Mouse (Mus musculus) kidney, embryonic 14.5 days (tissue): Measurements from ENCODE around the gene Cwf19l1. TPM values are rescaled to one million over a fixed set of nuclear protein-coding genes. Genes with fewer than 3 reads are reported as not detected.

Experiments
- ATAC-seq: fragments of 200-750 bp; cut with Nextera tagmentation; 2 replicates; pipeline ENCODE4 v1.8.0; 2017; ENCODE audit warnings: moderate number of reproducible peaks, mild to moderate bottlenecking, moderate TSS enrichment, moderate library complexity; ENCODE audit not compliant: low FRiP score, low TSS enrichment
- H3K27ac ChIP-seq: fragments of 300-500 bp; sonication (generic); 2 replicates; pipeline ENCODE4 v1.5.1; 2014; ENCODE audit warnings: low read depth, mild to moderate bottlenecking, low read length, moderate library complexity, mixed read lengths
- H3K27me3 ChIP-seq: fragments of 300-500 bp; sonication (generic); 2 replicates; pipeline ENCODE4 v1.6.1; 2014; ENCODE audit warnings: mild to moderate bottlenecking, low read length; ENCODE audit not compliant: control insufficient read depth, insufficient read depth
- H3K36me3 ChIP-seq: fragments of 300-500 bp; sonication (generic); 2 replicates; pipeline ENCODE4 v1.6.1; 2014; ENCODE audit warnings: low read length, mixed read lengths; ENCODE audit not compliant: control insufficient read depth, insufficient read depth
- H3K4me1 ChIP-seq: fragments of 300-500 bp; sonication (generic); 2 replicates; pipeline ENCODE4 v1.6.1; 2014; ENCODE audit warnings: low read length, mixed read lengths; ENCODE audit not compliant: control insufficient read depth, insufficient read depth
- H3K4me2 ChIP-seq: fragments of 300-500 bp; sonication (generic); replicated peaks from 2 replicates; pipeline ENCODE4 v1.6.1; 2014; ENCODE audit warnings: low read depth, mild to moderate bottlenecking, low read length
- H3K4me3 ChIP-seq: fragments of 300-500 bp; sonication (generic); 2 replicates; pipeline ENCODE4 v1.5.1; 2014; ENCODE audit warnings: mild to moderate bottlenecking, low read length
- H3K9ac ChIP-seq: fragments of 300-500 bp; sonication (generic); 2 replicates; pipeline ENCODE4 v1.6.1; 2014; ENCODE audit warnings: low read depth, mild to moderate bottlenecking, low read length, moderate library complexity
- H3K9me3 ChIP-seq: fragments of 300-500 bp; sonication (generic); 2 replicates; pipeline ENCODE4 v1.6.1; 2016; ENCODE audit warnings: low read length; ENCODE audit not compliant: control insufficient read depth
- WGBS: fragments of 180-500 bp; shearing (Covaris S2); extraction: QIAGEN DNeasy Blood & Tissue Kit; methylation state at CpG from one replicate; pipeline ENCODE4 v1.1.7; 2014; 5-methylcytosine and 5-hydroxymethylcytosine counted together
- polyA plus RNA-seq: library from polyadenylated mRNA; unstranded; fragments of >200 nt; fragmentation: Nextera tagmentation; extraction: Ambion mirVana; gene quantifications from 2 replicates; pipeline ENCODE4 v1.2.1, GENCODE M21; 2014

The Cwf19l1 gene
- polyA plus RNA-seq, 1 experiment from 2014 or later = 39.2 TPM

DNA sequence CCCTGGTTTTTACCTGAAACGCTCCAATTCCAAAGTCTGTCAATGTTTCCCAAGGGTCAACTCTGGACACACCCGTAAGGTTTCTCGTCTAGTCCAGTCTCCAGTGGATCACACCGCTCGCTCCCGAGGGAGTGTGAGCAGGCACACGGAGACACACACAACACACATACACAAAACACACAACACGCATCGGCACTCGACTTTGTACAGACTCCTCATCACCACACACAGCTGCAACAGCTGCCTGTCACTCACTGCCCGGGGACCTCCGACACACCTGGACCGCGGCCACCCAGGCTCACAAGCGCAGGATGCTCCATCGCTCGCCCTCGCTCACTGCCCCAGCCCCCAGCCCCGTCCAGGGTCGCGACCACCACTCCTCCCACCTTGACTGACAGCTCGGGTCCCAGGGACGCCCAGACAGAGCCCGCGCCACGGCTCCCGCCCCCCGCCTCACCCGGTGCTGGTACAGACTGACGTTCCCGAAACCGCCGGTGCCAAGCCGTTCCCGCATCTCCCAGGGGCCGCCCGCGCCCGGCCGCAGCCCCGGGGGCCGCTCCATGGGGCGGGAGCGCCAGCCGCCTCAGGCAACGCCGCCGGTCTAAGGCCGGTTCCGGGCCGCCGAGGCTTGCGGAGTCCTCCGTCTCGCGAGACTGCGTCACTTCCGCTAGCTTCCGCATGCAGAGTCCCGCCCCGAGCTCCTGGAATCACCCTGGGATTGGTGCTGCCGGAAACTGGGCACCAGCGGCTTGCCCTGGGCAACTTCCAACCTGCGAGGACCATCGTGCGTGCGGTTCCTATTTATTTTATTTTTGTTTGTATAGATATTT, 28.6 kb downstream of the Cwf19l1 start, which contains the start of gene Chuk:
Chuk (minus strand) TSS at position 650 of the 830 bp plus-strand sequence.
- peak; percentile 98 for ATAC-seq
- Histone ChIP-seq H3K9me3 (no peaks in the 10 kb centered on the region), H3K9ac (peak within 1 kb of the TSS; percentile 94), H3K36me3 (peaks cover 22% of the 10 kb centered on the region), H3K4me1 (peaks cover 17% of the 10 kb centered on the region), H3K4me3 (peak within 1 kb of the TSS; percentile 97), H3K27me3 (no peaks in the 10 kb centered on the region), H3K4me2 (peak within 1 kb of the TSS; percentile 83), H3K27ac (peak within 1 kb of the TSS; percentile 42; the same call in 1 of the 2 replicates)
- WGBS = 1% methylated on average over 65 of the region's 67 CpGs

DNA sequence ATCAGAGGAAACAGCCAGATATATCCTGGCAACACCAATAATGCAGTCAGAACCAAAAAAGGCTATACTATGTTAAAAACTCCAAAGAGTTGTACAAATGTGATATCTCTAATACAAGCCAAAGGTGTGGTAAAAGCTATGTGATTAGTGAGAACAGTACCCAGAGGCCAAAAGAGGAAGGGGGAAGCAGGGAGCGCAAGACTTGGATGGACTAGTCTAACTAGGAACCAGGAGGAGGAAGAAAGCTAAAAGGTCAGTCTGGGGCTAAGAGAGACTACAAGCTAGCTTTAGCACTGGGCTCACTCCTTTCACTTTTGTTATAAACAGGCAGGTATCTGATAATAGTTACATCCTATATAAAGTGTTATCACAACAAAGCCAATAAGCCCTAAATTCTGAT, 31.3 kb downstream of the Cwf19l1 start:
- H3K9ac ChIP-seq = no peak overlapping the region
- no peaks in the 10 kb centered on the region for H3K27me3 ChIP-seq
- no peaks in the 10 kb centered on the region for H3K9me3 ChIP-seq
- H3K4me2 ChIP-seq = no peak overlapping the region
- no peak overlapping the region for H3K4me3 ChIP-seq
- no peak overlapping the region for H3K27ac ChIP-seq
- peaks cover 15% of the 10 kb centered on the region; the same call in 1 of the 2 replicates for H3K36me3 ChIP-seq
- peaks cover 17% of the 10 kb centered on the region for H3K4me1 ChIP-seq
- 89% methylated on average over 1 of the region's 1 CpGs for WGBS
- ATAC-seq = no peak

DNA sequence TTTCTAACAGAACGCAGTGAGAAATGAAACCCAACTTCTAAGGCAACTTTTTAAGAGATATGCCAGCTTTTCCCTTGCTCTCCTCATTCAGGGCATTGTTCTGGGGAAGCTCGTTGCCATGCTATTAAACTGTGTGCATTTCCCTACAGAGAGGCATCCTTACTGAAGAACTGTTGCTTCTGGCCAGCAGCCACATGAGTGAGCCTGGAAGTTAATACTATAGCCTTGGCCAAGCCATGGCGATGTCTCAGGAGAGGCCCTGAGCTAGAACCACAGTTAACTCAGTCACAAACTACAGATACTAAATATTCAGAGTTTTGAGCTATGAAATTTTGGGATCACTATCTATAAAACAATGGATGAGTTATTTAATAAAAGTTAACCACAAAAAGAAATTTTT, 32.7 kb downstream of the Cwf19l1 start:
- no peak overlapping the region for H3K9ac ChIP-seq
- no peak overlapping the region for H3K27ac ChIP-seq
- no peaks in the 10 kb centered on the region for H3K27me3 ChIP-seq
- H3K4me2 ChIP-seq = no peak overlapping the region
- H3K4me3 ChIP-seq = no peak overlapping the region
- ATAC-seq = no peak
- 90% methylated on average over 3 of the region's 3 CpGs for WGBS
- no peaks in the 10 kb centered on the region for H3K9me3 ChIP-seq
- H3K4me1 ChIP-seq = peaks cover 14% of the 10 kb centered on the region
- H3K36me3 ChIP-seq = peaks cover 22% of the 10 kb centered on the region

DNA sequence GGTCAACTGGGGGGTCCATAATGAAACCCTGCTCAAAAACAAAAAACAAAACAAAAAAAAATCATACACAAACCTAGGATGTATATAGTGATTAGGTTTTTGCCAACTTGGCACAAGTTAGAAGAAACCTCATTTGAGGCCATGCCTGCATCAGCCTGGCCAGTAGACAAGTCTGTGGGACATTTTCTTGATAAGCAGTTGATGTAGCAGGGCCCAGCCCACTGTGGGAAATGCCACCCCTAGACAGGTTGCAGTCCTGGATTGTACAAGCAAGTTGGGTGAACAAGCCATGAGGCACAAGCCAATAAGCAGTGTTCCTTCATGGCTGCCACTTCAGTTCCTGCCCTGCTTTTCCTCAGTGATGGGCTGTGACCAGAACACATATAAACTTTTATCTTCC, 34.8 kb downstream of the Cwf19l1 start:
- no peaks in the 10 kb centered on the region for H3K9me3 ChIP-seq
- no peaks in the 10 kb centered on the region for H3K27me3 ChIP-seq
- H3K27ac ChIP-seq = no peak overlapping the region
- no peak overlapping the region for H3K4me2 ChIP-seq
- ATAC-seq = no peak
- H3K36me3 ChIP-seq = peaks cover 41% of the 10 kb centered on the region
- H3K4me1 ChIP-seq = 0 out of 2 replicates have a peak, but pooled peaks cover 2% of the 10 kb centered on the region
- H3K4me3 ChIP-seq = no peak overlapping the region
- H3K9ac ChIP-seq = no peak overlapping the region

DNA sequence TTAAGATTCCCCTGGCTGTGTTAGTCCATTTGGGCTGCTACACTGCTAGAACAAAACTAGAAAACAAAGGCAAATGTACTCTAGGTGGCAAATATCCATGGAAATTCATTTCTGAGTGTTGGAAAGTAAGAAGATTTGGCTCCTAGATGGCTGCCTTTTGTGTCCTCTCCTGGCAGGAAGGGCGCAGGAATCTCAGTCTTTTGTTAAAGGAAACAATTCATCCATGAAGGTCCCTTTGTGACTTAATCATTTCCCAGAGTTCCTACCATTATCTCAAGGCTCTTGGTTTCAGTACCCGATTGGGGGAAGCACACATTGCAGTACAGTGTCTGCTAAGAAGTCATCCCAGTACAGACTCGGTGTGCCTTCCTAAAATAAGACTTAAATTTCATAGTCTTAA, 49.4 kb downstream of the Cwf19l1 start:
- Histone ChIP-seq H3K36me3 (peaks cover 59% of the 10 kb centered on the region), H3K9me3 (no peaks in the 10 kb centered on the region), H3K4me3 (no peak overlapping the region), H3K4me1 (no peaks in the 10 kb centered on the region), H3K27me3 (no peaks in the 10 kb centered on the region), H3K9ac (no peak overlapping the region), H3K4me2 (no peak overlapping the region), H3K27ac (no peak overlapping the region)
- no peak for ATAC-seq
- 83% methylated on average over 3 of the region's 3 CpGs for WGBS

DNA sequence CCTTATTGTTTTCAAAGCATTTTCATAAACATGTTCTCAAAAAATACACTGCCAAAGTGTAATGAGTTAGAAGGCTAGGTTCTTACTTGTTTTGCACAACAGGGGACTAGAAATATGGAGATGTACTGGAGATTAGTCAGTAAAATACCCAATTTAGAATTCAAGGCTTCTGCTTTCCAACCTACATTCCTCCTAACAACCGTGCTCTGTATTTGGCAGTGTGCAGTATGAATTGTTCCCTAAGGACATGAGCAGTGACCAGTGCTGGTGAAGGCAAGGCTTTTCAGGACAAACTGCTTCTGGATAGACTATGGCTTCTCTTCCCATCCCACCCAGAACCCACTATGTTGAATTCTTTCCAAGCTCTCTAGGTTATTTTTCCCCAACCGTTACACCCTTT, 54.8 kb downstream of the Cwf19l1 start:
- no peaks in the 10 kb centered on the region for H3K27me3 ChIP-seq
- WGBS = 88% methylated on average over 2 of the region's 2 CpGs
- H3K4me3 ChIP-seq = no peak overlapping the region
- no peak overlapping the region for H3K9ac ChIP-seq
- H3K4me1 ChIP-seq = no peaks in the 10 kb centered on the region
- H3K4me2 ChIP-seq = no peak overlapping the region
- no peaks in the 10 kb centered on the region for H3K9me3 ChIP-seq
- no peak overlapping the region for H3K27ac ChIP-seq
- no peak for ATAC-seq
- H3K36me3 ChIP-seq = peaks cover 50% of the 10 kb centered on the region

DNA sequence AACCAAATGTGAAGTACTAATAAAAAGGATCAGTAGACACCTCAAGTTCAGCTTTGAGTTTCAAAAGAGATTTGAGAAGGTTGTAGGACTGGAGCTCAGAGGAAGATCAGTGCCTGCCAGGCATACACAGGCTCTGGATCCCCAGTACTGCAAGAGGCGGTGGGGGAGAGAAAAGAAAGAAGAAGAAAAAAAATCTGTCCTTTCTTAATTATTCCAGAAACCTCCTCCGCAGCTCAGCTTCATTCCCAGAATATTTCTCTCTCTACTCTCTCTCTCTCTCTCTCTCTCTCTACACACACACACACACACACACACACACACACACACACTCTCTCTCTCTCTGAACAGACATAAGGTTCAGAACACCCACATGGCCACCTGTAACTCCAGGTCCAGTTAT, 55.7 kb downstream of the Cwf19l1 start:
- 75% methylated on average over 2 of the region's 2 CpGs for WGBS

DNA sequence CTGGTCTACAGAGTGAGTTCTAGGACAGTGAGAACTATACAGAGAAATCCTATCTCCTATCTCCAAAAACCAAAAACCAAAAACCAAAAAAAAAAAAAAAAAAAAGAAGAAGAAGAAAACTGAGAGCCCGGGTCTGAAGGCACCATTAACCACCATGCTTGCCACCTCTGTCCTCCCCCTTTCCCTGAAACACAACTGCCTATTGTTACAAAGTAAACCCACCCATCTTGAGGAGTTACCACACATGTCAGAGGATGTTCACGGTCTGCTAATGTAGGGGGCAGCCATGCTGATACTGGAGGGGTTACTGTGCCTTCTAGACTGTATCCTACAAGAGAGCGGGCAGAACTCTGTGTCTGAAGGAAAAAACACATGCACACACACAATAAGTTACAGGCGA, 58.7 kb downstream of the Cwf19l1 start:
- Histone ChIP-seq H3K4me1 (no peaks in the 10 kb centered on the region), H3K36me3 (peaks cover 40% of the 10 kb centered on the region), H3K9ac (no peak overlapping the region), H3K27ac (peak overlapping the region; percentile 71; the same call in 1 of the 2 replicates), H3K9me3 (no peaks in the 10 kb centered on the region), H3K4me2 (no peak overlapping the region), H3K27me3 (no peaks in the 10 kb centered on the region), H3K4me3 (no peak overlapping the region)
- peak; percentile 90 for ATAC-seq
- 55% methylated on average over 4 of the region's 4 CpGs for WGBS

More for the DNA sequence above, 55.7 kb downstream of the Cwf19l1 start:
- Histone ChIP-seq H3K4me2 (no peak overlapping the region), H3K27me3 (no peaks in the 10 kb centered on the region), H3K9ac (no peak overlapping the region), H3K36me3 (peaks cover 52% of the 10 kb centered on the region), H3K4me1 (no peaks in the 10 kb centered on the region), H3K27ac (no peak overlapping the region), H3K9me3 (no peaks in the 10 kb centered on the region), H3K4me3 (no peak overlapping the region)
- no peak for ATAC-seq

DNA sequence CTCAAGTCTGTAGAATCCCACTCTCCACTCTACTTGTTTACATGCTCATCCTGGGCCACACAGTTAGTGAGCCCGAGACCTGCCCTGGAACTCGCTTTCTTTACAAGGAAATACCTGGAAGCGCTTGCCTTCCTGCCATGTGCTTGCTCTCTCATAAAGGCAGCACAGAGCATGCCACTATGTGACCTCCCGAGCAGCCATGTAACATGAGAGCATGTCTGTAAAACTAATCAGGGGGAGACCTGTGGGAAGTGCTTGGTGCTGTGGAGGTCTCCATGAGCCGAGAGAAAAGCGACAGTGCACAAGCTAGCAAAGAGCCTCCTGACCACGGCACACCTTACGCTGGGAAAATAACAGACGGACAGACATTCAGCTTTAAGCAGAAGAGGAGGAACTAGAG, 59.2 kb downstream of the Cwf19l1 start:
- Histone ChIP-seq H3K27me3 (no peaks in the 10 kb centered on the region), H3K4me1 (no peaks in the 10 kb centered on the region), H3K4me3 (no peak overlapping the region), H3K9me3 (no peaks in the 10 kb centered on the region), H3K9ac (no peak overlapping the region), H3K4me2 (no peak overlapping the region), H3K27ac (peak overlapping the region; percentile 73; the same call in 1 of the 2 replicates), H3K36me3 (peaks cover 37% of the 10 kb centered on the region)
- peak; percentile 94 for ATAC-seq
- 35% methylated on average over 9 of the region's 9 CpGs for WGBS
